Mouse (Mus musculus) midbrain, embryonic 16.5 days (tissue): ENCODE data around the gene Clec3b. TPM values are rescaled to one million over a fixed set of nuclear protein-coding genes. Genes with fewer than 3 reads are reported as not detected.

Source experiments
- ATAC-seq: fragments of 200-750 bp; cut with Nextera tagmentation; 2 replicates; pipeline ENCODE4 v1.8.0; 2017; ENCODE audit warnings: moderate TSS enrichment
- H3K27ac ChIP-seq: fragments of 300-500 bp; sonication (generic); 2 replicates; pipeline ENCODE4 v1.5.1; 2014; ENCODE audit warnings: mild to moderate bottlenecking, low read length, mixed read lengths
- H3K27me3 ChIP-seq: fragments of 300-500 bp; sonication (generic); 2 replicates; pipeline ENCODE4 v1.6.1; 2014; ENCODE audit warnings: low read depth, low read length, mixed read lengths; ENCODE audit not compliant: control insufficient read depth, insufficient read depth
- H3K36me3 ChIP-seq: fragments of 300-500 bp; sonication (generic); 2 replicates; pipeline ENCODE4 v1.6.1; 2014; ENCODE audit warnings: mild to moderate bottlenecking, low read length, moderate library complexity, mixed read lengths; ENCODE audit not compliant: control insufficient read depth, insufficient read depth
- H3K4me1 ChIP-seq: fragments of 300-500 bp; sonication (generic); 2 replicates; pipeline ENCODE4 v1.6.1; 2014; ENCODE audit warnings: mild to moderate bottlenecking, low read length, mixed read lengths; ENCODE audit not compliant: control insufficient read depth, insufficient read depth
- H3K4me2 ChIP-seq: fragments of 300-500 bp; sonication (generic); 2 replicates; pipeline ENCODE4 v1.6.1; 2014; ENCODE audit warnings: mild to moderate bottlenecking, low read length, mixed read lengths
- H3K4me3 ChIP-seq: fragments of 300-500 bp; sonication (generic); 2 replicates; pipeline ENCODE4 v1.5.1; 2014; ENCODE audit warnings: low read depth, mild to moderate bottlenecking, low read length, moderate library complexity, mixed read lengths
- H3K9ac ChIP-seq: fragments of 300-500 bp; sonication (generic); 2 replicates; pipeline ENCODE4 v1.6.1; 2014; ENCODE audit warnings: low read depth, low read length, mixed read lengths
- H3K9me3 ChIP-seq: fragments of 300-500 bp; sonication (generic); replicated peaks from 2 replicates; pipeline ENCODE4 v1.6.1; 2014; ENCODE audit warnings: mild to moderate bottlenecking, low read length, mixed read lengths; ENCODE audit not compliant: control insufficient read depth, poor library complexity, severe bottlenecking
- WGBS: fragments of 180-500 bp; shearing (Covaris S2); extraction: QIAGEN DNeasy Blood & Tissue Kit; methylation state at CpG from one replicate; pipeline ENCODE4 v1.1.7; 2014; 5-methylcytosine and 5-hydroxymethylcytosine counted together
- polyA plus RNA-seq: library from polyadenylated mRNA; unstranded; fragments of >200 nt; fragmentation: Nextera tagmentation; extraction: Ambion mirVana; gene quantifications from 2 replicates; pipeline ENCODE4 v1.2.1, GENCODE M21; 2015

The Clec3b gene
- polyA plus RNA-seq, 1 experiment from 2014 or later, result 3.6 TPM

GRCm38 (mm10) chr9:123123017-123123416 is 27.7 kb upstream of the Clec3b start:
- Histone ChIP-seq H3K36me3 (peaks cover 26% of the 10 kb centered on the region), H3K9ac (no peak overlapping the region), H3K4me2 (no peak overlapping the region), H3K27ac (no peak overlapping the region), H3K9me3 (no peaks in the 10 kb centered on the region), H3K4me1 (no peaks in the 10 kb centered on the region), H3K27me3 (no peaks in the 10 kb centered on the region), H3K4me3 (no peak overlapping the region)
- 85% methylated on average over 3 of the region's 3 CpGs for WGBS
- no peak for ATAC-seq

GRCm38 (mm10) chr9:123123571-123124412 is 27.0 kb upstream of the Clec3b start:
- Histone ChIP-seq H3K4me1 (no peaks in the 10 kb centered on the region), H3K9me3 (no peaks in the 10 kb centered on the region), H3K4me3 (no peak overlapping the region), H3K9ac (no peak overlapping the region), H3K27ac (no peak overlapping the region), H3K4me2 (no peak overlapping the region), H3K27me3 (no peaks in the 10 kb centered on the region), H3K36me3 (peaks cover 31% of the 10 kb centered on the region)
- 96% methylated on average over 6 of the region's 6 CpGs for WGBS
- no peak for ATAC-seq

GRCm38 (mm10) chr9:123124413-123124981 is 26.2 kb upstream of the Clec3b start:
- no peak for ATAC-seq
- Histone ChIP-seq H3K4me1 (no peaks in the 10 kb centered on the region), H3K9me3 (no peaks in the 10 kb centered on the region), H3K36me3 (peaks cover 23% of the 10 kb centered on the region), H3K4me3 (no peak overlapping the region), H3K27me3 (no peaks in the 10 kb centered on the region), H3K27ac (no peak overlapping the region), H3K4me2 (no peak overlapping the region), H3K9ac (no peak overlapping the region)
- WGBS, result 100% methylated on average over 2 of the region's 2 CpGs

GRCm38 (mm10) chr9:123127663-123128062 is 23.1 kb upstream of the Clec3b start:
- Histone ChIP-seq H3K27me3 (no peaks in the 10 kb centered on the region), H3K4me3 (no peak overlapping the region), H3K9ac (no peak overlapping the region), H3K4me2 (no peak overlapping the region), H3K9me3 (no peaks in the 10 kb centered on the region), H3K4me1 (no peaks in the 10 kb centered on the region), H3K27ac (no peak overlapping the region), H3K36me3 (peaks cover 20% of the 10 kb centered on the region; the same call in 1 of the 2 replicates)
- no peak for ATAC-seq
- 97% methylated on average over 6 of the region's 6 CpGs for WGBS

- ATAC-seq, result no peak
Observed at GRCm38 (mm10) chr9:123132994-123133393, 17.8 kb upstream of the Clec3b start.

GRCm38 (mm10) chr9:123136953-123137682 is 13.6 kb upstream of the Clec3b start:
- ATAC-seq, result no peak
- no peak overlapping the region for H3K27ac ChIP-seq
- H3K27me3 ChIP-seq, result no peaks in the 10 kb centered on the region
- H3K9me3 ChIP-seq, result no peaks in the 10 kb centered on the region
- H3K9ac ChIP-seq, result no peak overlapping the region
- H3K4me1 ChIP-seq, result no peaks in the 10 kb centered on the region
- no peak overlapping the region for H3K4me3 ChIP-seq
- WGBS, result 93% methylated on average over 7 of the region's 7 CpGs
- peaks cover 30% of the 10 kb centered on the region for H3K36me3 ChIP-seq
- no peak overlapping the region for H3K4me2 ChIP-seq

More at GRCm38 (mm10) chr9:123132994-123133393, 17.8 kb upstream of the Clec3b start:
- Histone ChIP-seq H3K36me3 (peaks cover 38% of the 10 kb centered on the region), H3K27ac (no peak overlapping the region), H3K4me2 (no peak overlapping the region), H3K9me3 (no peaks in the 10 kb centered on the region), H3K4me1 (no peaks in the 10 kb centered on the region), H3K9ac (no peak overlapping the region), H3K27me3 (no peaks in the 10 kb centered on the region), H3K4me3 (no peak overlapping the region)
- WGBS, result 95% methylated on average over 3 of the region's 3 CpGs

GRCm38 (mm10) chr9:123138891-123139474 is 11.8 kb upstream of the Clec3b start:
- H3K36me3 ChIP-seq, result peaks cover 19% of the 10 kb centered on the region
- no peak overlapping the region for H3K4me2 ChIP-seq
- H3K4me3 ChIP-seq, result no peak overlapping the region
- peak; percentile 42; the same call in 1 of the 2 replicates for ATAC-seq
- WGBS, result 66% methylated on average over 5 of the region's 5 CpGs
- no peak overlapping the region for H3K9ac ChIP-seq
- H3K4me1 ChIP-seq, result no peaks in the 10 kb centered on the region
- peak overlapping the region; percentile 23; the same call in 1 of the 2 replicates for H3K27ac ChIP-seq
- no peaks in the 10 kb centered on the region for H3K9me3 ChIP-seq
- H3K27me3 ChIP-seq, result no peaks in the 10 kb centered on the region

- Histone ChIP-seq H3K27me3 (no peaks in the 10 kb centered on the region), H3K4me3 (no peak overlapping the region), H3K27ac (no peak overlapping the region), H3K9me3 (no peaks in the 10 kb centered on the region), H3K4me2 (no peak overlapping the region), H3K4me1 (no peaks in the 10 kb centered on the region), H3K36me3 (peaks cover 19% of the 10 kb centered on the region), H3K9ac (no peak overlapping the region)
- no peak for ATAC-seq
- WGBS, result 84% methylated on average over 4 of the region's 4 CpGs
Observed at GRCm38 (mm10) chr9:123139887-123140614, 10.7 kb upstream of the Clec3b start.
